Mouse (Mus musculus) CD8-positive naive resting alpha-beta T cell, adult 57 days (primary cell): ENCODE measurements around the gene Sdhb. TPM values are rescaled to one million over a fixed set of nuclear protein-coding genes. Genes with fewer than 3 reads are reported as not detected.

ENCODE experiments used
- total RNA-seq: library from RNA; stranded (reverse); gene quantifications from one replicate; pipeline ENCODE4 v1.2.4, GENCODE M21; 2023

Gene Sdhb
- total RNA-seq = 84.0 TPM

GRCm38 (mm10) chr4:140960781-140961466, at the start of gene Sdhb:
Gene Sdhb (plus strand): TSS chr4:140961203.

GRCm38 (mm10) chr4:140986711-140987395, 25.9 kb downstream of the Sdhb start, which contains the start of gene Atp13a2:
Gene Atp13a2 (plus strand): TSS chr4:140986873.

GRCm38 (mm10) chr4:141010118-141010517, 49.1 kb downstream of the Sdhb start, which contains the start of gene Mfap2:
Gene Mfap2 (plus strand): TSS chr4:141010418.

Other genes with a start within 250 kb of the Sdhb start
- not detected for gene Padi6, start 218.6 kb upstream of the Sdhb start, total RNA-seq
- 0.67 TPM for gene Padi4, start 187.0 kb upstream of the Sdhb start, total RNA-seq
- gene Padi3, start 150.6 kb upstream of the Sdhb start, total RNA-seq = not detected
- gene Padi1, start 115.4 kb upstream of the Sdhb start, total RNA-seq = 0.31 TPM
- gene Padi2, start 54.9 kb upstream of the Sdhb start, total RNA-seq = 42.4 TPM
- 31.8 TPM for gene Atp13a2, start 25.7 kb downstream of the Sdhb start, total RNA-seq
- not detected for gene Mfap2, start 49.2 kb downstream of the Sdhb start, total RNA-seq
- gene Crocc, start 99.3 kb downstream of the Sdhb start, total RNA-seq = 13.7 TPM
- gene Necap2, start 117.2 kb downstream of the Sdhb start, total RNA-seq = 69.7 TPM
- not detected for gene Spata21, start 127.1 kb downstream of the Sdhb start, total RNA-seq
- gene Szrd1, start 178.6 kb downstream of the Sdhb start, total RNA-seq = 97.7 TPM
- gene Fbxo42, start 186.7 kb downstream of the Sdhb start, total RNA-seq = 21.5 TPM